Mouse (Mus musculus) G1E (cell line): ENCODE measurements around the gene Mrpl22.

ENCODE experiments used
- CTCF ChIP-seq: IDR thresholded peaks from 2 replicates; pipeline ENCODE4 v1.5.1; 2012; ENCODE audit warnings: low read depth, low read length, inconsistent platforms, mixed read lengths
- TAL1 ChIP-seq: conservative IDR thresholded peaks from 2 replicates; pipeline ENCODE4 v1.6.1; 2012; ENCODE audit warnings: low read depth, low read length, inconsistent platforms, mixed read lengths

- TF ChIP-seq TAL1 = no peak
- TF ChIP-seq CTCF = no peak
Measured at GRCm38 (mm10) chr11:58167822-58168166, 3.7 kb upstream of the Mrpl22 start.
